Mouse (Mus musculus) erythroblast, embryonic 14.5 days (primary cell): ENCODE data around the gene Itpkc. TPM values are rescaled to one million over a fixed set of nuclear protein-coding genes. Genes with fewer than 3 reads are reported as not detected.
"Not testable (repeated sequence)": the region's sequence is repeated elsewhere in the genome, so short reads cannot be mapped to it uniquely, and the experiment has no call there.

Experiments used
- H3K27me3 ChIP-seq: 2 replicates; pipeline ENCODE4 v1.6.1; 2012; ENCODE audit warnings: inconsistent platforms; ENCODE audit not compliant: control insufficient read depth
- H3K36me3 ChIP-seq: 2 replicates; pipeline ENCODE4 v1.6.1; 2012; ENCODE audit warnings: mild to moderate bottlenecking, inconsistent platforms; ENCODE audit not compliant: control insufficient read depth
- H3K4me1 ChIP-seq: 2 replicates; pipeline ENCODE4 v1.6.1; 2012; ENCODE audit warnings: inconsistent platforms; ENCODE audit not compliant: control insufficient read depth
- H3K4me3 ChIP-seq: replicated peaks from 2 replicates; pipeline ENCODE3; 2012; ENCODE audit warnings: moderate library complexity, mild to moderate bottlenecking, inconsistent platforms
- H3K9me3 ChIP-seq: 2 replicates; pipeline ENCODE4 v1.6.1; 2012; ENCODE audit warnings: low read length, inconsistent platforms, mixed read lengths; ENCODE audit not compliant: control insufficient read depth
- GATA1 ChIP-seq: IDR thresholded peaks from 2 replicates; pipeline ENCODE4 v1.6.1; 2012; ENCODE audit warnings: low read length, inconsistent platforms, mixed read lengths
- TAL1 ChIP-seq: IDR thresholded peaks from 3 replicates; pipeline ENCODE4 v1.6.1; 2012; ENCODE audit warnings: low read length, inconsistent platforms, mixed read lengths
- polyA plus RNA-seq: library from polyadenylated mRNA; stranded (reverse); fragments of >175 nt; gene quantifications from 2 replicates; pipeline ENCODE4 v1.2.3, GENCODE M21; 2012

The Itpkc gene
- polyA plus RNA-seq, 1 experiment, result 0.12 TPM

- peaks cover under 1% of the 10 kb centered on the region; the same call in 1 of the 2 replicates for H3K4me1 ChIP-seq
- peaks cover 20% of the 10 kb centered on the region for H3K36me3 ChIP-seq
- no peaks in the 10 kb centered on the region for H3K9me3 ChIP-seq
- TF ChIP-seq GATA1, result no peak
- H3K27me3 ChIP-seq, result no peaks in the 10 kb centered on the region
- no peak overlapping the region for H3K4me3 ChIP-seq
Observed at GRCm38 (mm10) chr7:27249146-27249545, 20.7 kb upstream of the Itpkc start.

GRCm38 (mm10) chr7:27244088-27244487 lies 15.6 kb upstream of the Itpkc start:
- not testable (repeated sequence) for H3K27me3 ChIP-seq, H3K4me1 ChIP-seq, H3K9me3 ChIP-seq, H3K4me3 ChIP-seq
- peaks cover 42% of the 10 kb centered on the region for H3K36me3 ChIP-seq

- no peaks in the 10 kb centered on the region for H3K4me1 ChIP-seq
- TF ChIP-seq TAL1, result no peak
- TF ChIP-seq GATA1, result no peak
- H3K36me3 ChIP-seq, result peaks cover 42% of the 10 kb centered on the region
- H3K27me3 ChIP-seq, result no peaks in the 10 kb centered on the region
- H3K4me3 ChIP-seq, result no peak overlapping the region
- H3K9me3 ChIP-seq, result no peaks in the 10 kb centered on the region
Observed at GRCm38 (mm10) chr7:27243211-27243610, 14.8 kb upstream of the Itpkc start.

- H3K9me3 ChIP-seq, result no peaks in the 10 kb centered on the region
- TF ChIP-seq GATA1 (no peak), TAL1 (no peak)
- no peaks in the 10 kb centered on the region for H3K27me3 ChIP-seq
- no peak overlapping the region for H3K4me3 ChIP-seq
- H3K4me1 ChIP-seq, result peaks cover 4% of the 10 kb centered on the region
- peaks cover 26% of the 10 kb centered on the region for H3K36me3 ChIP-seq
Observed at GRCm38 (mm10) chr7:27238568-27238967, 10.1 kb upstream of the Itpkc start.

- peaks cover 18% of the 10 kb centered on the region for H3K36me3 ChIP-seq
Observed at GRCm38 (mm10) chr7:27237527-27237926, 9.1 kb upstream of the Itpkc start.

GRCm38 (mm10) chr7:27235726-27236125 lies 7.3 kb upstream of the Itpkc start:
- no peak overlapping the region for H3K4me3 ChIP-seq
- no peaks in the 10 kb centered on the region for H3K27me3 ChIP-seq
- H3K36me3 ChIP-seq, result peaks cover 9% of the 10 kb centered on the region
- H3K4me1 ChIP-seq, result peaks cover 24% of the 10 kb centered on the region
- TF ChIP-seq GATA1, result no peak
- no peak for TF ChIP-seq TAL1
- H3K9me3 ChIP-seq, result no peaks in the 10 kb centered on the region

More at GRCm38 (mm10) chr7:27237527-27237926, 9.1 kb upstream of the Itpkc start:
- no peaks in the 10 kb centered on the region for H3K9me3 ChIP-seq
- TF ChIP-seq GATA1 (no peak), TAL1 (no peak)
- no peak overlapping the region for H3K4me3 ChIP-seq
- H3K4me1 ChIP-seq, result peaks cover 13% of the 10 kb centered on the region
- no peaks in the 10 kb centered on the region for H3K27me3 ChIP-seq

GRCm38 (mm10) chr7:27233300-27233699 lies 4.8 kb upstream of the Itpkc start:
- H3K4me1 ChIP-seq, result peaks cover 32% of the 10 kb centered on the region
- peak overlapping the region; percentile 84 for H3K4me3 ChIP-seq
- no peaks in the 10 kb centered on the region for H3K9me3 ChIP-seq
- no peaks in the 10 kb centered on the region for H3K27me3 ChIP-seq
- TF ChIP-seq TAL1 (no peak), GATA1 (no peak)
- H3K36me3 ChIP-seq, result no peaks in the 10 kb centered on the region

GRCm38 (mm10) chr7:27232781-27233281 lies 4.4 kb upstream of the Itpkc start, which contains the start of gene Coq8b:
TSS of gene Coq8b (plus strand) at chr7:27233023.
- Histone ChIP-seq H3K4me1 (peaks cover 36% of the 10 kb centered on the region), H3K36me3 (no peaks in the 10 kb centered on the region), H3K4me3 (peak within 1 kb of the TSS; percentile 84), H3K27me3 (no peaks in the 10 kb centered on the region), H3K9me3 (no peaks in the 10 kb centered on the region)
- no peak for TF ChIP-seq TAL1
- no peak for TF ChIP-seq GATA1

GRCm38 (mm10) chr7:27231693-27232331 lies 3.4 kb upstream of the Itpkc start:
- Histone ChIP-seq H3K9me3 (no peaks in the 10 kb centered on the region), H3K4me1 (peaks cover 47% of the 10 kb centered on the region), H3K36me3 (no peaks in the 10 kb centered on the region), H3K27me3 (no peaks in the 10 kb centered on the region), H3K4me3 (no peak overlapping the region)
- TF ChIP-seq GATA1 (no peak), TAL1 (no peak)

GRCm38 (mm10) chr7:27230781-27231180 lies 2.3 kb upstream of the Itpkc start:
- no peak overlapping the region for H3K4me3 ChIP-seq
- no peaks in the 10 kb centered on the region for H3K9me3 ChIP-seq
- no peaks in the 10 kb centered on the region for H3K27me3 ChIP-seq
- H3K36me3 ChIP-seq, result no peaks in the 10 kb centered on the region
- peaks cover 57% of the 10 kb centered on the region for H3K4me1 ChIP-seq
- TF ChIP-seq TAL1 (no peak), GATA1 (no peak)
